Mouse (Mus musculus) stomach, postnatal 0 days (tissue): ENCODE data around the gene 6430571L13Rik.

ENCODE experiments used
- CTCF ChIP-seq: IDR thresholded peaks from 2 replicates; pipeline ENCODE4 v1.5.1; 2016; ENCODE audit warnings: antibody characterized with exemption, low read depth, mild to moderate bottlenecking, moderate library complexity
- EP300 ChIP-seq: optimal IDR thresholded peaks from 2 replicates; pipeline ENCODE3; 2016; ENCODE audit warnings: antibody characterized with exemption

DNA sequence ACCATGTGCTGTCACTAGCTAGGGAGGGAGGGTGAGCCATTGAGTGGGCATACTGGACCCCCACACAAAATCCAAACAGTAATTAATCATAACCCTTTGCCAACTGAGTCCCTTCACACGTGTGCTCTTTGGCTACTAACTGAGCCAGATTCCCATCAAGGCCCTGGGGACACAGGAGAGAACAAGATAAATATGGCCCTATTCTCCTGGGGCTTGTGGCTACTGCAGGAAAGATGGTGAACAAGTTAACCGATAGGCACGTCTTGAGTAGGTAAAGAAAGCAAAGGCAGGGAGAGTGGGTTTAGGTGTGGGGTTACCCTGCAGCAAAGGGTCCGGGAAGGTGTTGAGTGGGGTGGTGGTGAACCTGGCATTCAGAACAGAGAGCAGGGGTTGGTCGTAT is 36.5 kb upstream of the 6430571L13Rik start:
- TF ChIP-seq CTCF (no peak), EP300 (no peak)
